Mouse (Mus musculus) ES-E14 (cell line): Measurements from ENCODE around the gene Pcgf3.

Experiments used
- CHD2 ChIP-seq: IDR thresholded peaks from 2 replicates; pipeline ENCODE4 v1.6.1; 2014; ENCODE audit warnings: mild to moderate bottlenecking, low read depth, low read length, inconsistent platforms
- MAFK ChIP-seq: IDR thresholded peaks from 2 replicates; pipeline ENCODE4 v1.6.1; 2014; ENCODE audit warnings: mild to moderate bottlenecking, low read depth, low read length, inconsistent platforms; ENCODE audit not compliant: insufficient read depth
- ZC3H11A ChIP-seq: IDR thresholded peaks from 2 replicates; pipeline ENCODE4 v1.6.1; 2012; ENCODE audit warnings: low read depth, mild to moderate bottlenecking, inconsistent platforms, low read length, borderline replicate concordance
- ZNF384 ChIP-seq: IDR thresholded peaks from 2 replicates; pipeline ENCODE4 v1.6.1; 2012; ENCODE audit warnings: low read depth, low read length, inconsistent platforms

- TF ChIP-seq CHD2 (no peak), MAFK (no peak), ZC3H11A (no peak), ZNF384 (no peak)
Observed at GRCm38 (mm10) chr5:108515581-108516361, 54.7 kb downstream of the Pcgf3 start.
